Mouse (Mus musculus) heart, adult 2 months (tissue): ENCODE data around the gene Scnn1a.

Experiments used
- EP300 ChIP-seq: fragments of 200-500 bp; IDR thresholded peaks from 2 replicates; pipeline ENCODE4 v1.6.1; 2011; ENCODE audit warnings: low read depth, low read length, control low read depth; ENCODE audit not compliant: insufficient read depth
- POLR2A ChIP-seq: fragments of 200-500 bp; IDR thresholded peaks from 2 replicates; pipeline ENCODE4 v1.6.1; 2011; ENCODE audit warnings: mild to moderate bottlenecking, low read depth, low read length, control low read depth; ENCODE audit not compliant: insufficient read depth

DNA sequence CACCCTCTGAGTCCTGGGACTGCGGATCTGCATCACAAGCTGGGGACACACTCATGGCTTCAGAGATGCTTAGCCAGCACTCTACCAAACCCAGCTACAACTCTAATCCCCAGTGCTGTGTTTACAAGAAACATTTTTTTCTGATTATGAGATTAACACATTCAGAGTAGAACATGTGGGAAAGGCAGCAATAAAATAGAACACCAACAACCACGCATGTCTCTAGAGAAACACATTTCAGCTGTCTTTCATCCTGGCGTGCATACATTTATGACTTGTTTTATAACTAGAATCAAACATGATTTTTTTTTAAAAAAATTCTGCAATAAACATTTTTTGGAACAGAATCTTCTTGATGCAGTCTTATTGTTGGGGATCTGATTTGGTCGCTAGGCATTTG, 33.5 kb upstream of the Scnn1a start:
- no peak for TF ChIP-seq POLR2A
- TF ChIP-seq EP300, result no peak
